Mouse (Mus musculus): ENCODE data around the gene Sspo.
"Not testable (repeated sequence)": the region's sequence is repeated elsewhere in the genome, so short reads cannot be mapped to it uniquely, and the experiment has no call there.

Sspo gene

DNA sequence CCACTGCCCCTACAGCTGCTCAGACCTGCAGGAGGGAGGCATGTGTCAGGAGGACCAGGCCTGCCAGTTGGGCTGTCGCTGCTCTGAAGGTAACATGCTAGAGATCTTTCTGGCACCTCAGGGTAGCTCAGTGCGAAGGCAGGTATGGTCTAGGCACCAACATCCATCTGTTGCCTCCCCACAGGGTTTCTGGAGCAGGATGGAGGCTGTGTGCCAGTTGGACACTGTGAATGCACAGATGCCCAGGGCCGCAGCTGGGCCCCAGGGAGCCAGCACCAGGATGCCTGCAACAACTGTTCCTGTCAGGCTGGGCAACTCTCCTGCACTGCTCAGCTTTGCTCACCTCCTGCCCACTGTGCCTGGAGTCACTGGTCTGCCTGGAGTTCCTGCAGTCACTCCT is 41.7 kb downstream of the Sspo start:
- no peak for DNase-seq

GRCm38 (mm10) chr6:48491361-48491760 is 43.3 kb downstream of the Sspo start:
- DNase-seq, result no peak

GRCm38 (mm10) chr6:48493136-48493730 is 45.2 kb downstream of the Sspo start:
- peak; percentile 60 to 72 for DNase-seq

DNA sequence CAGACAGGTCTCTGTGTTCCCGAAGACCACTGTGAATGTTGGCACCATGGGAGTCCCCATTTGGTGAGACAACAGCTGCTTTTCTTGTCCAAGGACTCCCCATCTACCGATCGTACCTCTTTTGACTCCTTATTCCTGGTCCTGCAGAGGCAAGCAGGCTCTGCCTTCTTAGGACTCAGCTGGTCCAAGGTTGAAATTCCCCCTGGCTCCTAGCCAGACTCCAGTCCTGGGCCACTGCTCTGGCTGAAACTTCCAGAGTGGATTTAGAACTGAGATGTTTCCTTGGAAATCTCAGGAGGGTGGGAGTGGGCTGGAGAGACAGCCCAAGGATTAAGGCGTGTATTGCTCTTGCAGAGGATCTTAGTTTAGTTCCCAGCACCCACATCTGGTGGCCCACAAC is 49.5 kb downstream of the Sspo start:
- DNase-seq, result peak; percentile 62 to 71

- DNase-seq, result no peak
Measured at GRCm38 (mm10) chr6:48503847-48504240, 55.8 kb downstream of the Sspo start.

- peak; percentile 86 to 88 for DNase-seq
Measured at GRCm38 (mm10) chr6:48504241-48504854, 56.3 kb downstream of the Sspo start.

- DNase-seq, result no peak
Measured at GRCm38 (mm10) chr6:48508087-48508486, 60.1 kb downstream of the Sspo start.

- no peak for DNase-seq
Measured at GRCm38 (mm10) chr6:48510426-48510825, 62.4 kb downstream of the Sspo start.

DNA sequence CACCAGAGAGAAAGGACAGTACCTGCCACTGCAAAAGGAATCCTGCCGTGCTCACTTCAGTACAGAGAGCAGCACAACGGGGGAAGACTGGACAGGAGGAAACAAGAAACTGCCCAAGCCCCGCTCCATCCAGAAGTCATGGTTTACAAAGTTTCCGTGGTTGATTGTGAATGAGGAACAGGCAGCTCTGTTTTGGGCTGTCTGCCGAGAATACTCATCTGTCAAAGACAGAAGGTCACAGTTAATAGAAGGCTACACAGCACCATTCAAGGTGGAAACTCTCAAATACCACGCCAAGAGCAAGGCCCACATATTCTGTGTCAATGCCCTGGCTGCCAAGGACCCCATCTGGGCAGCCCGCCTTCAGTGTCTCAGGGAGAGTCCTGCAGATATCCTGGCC is 63.8 kb downstream of the Sspo start:
- no peak for DNase-seq

GRCm38 (mm10) chr6:48524882-48525281 is 76.9 kb downstream of the Sspo start:
- not testable (repeated sequence) for DNase-seq

DNA sequence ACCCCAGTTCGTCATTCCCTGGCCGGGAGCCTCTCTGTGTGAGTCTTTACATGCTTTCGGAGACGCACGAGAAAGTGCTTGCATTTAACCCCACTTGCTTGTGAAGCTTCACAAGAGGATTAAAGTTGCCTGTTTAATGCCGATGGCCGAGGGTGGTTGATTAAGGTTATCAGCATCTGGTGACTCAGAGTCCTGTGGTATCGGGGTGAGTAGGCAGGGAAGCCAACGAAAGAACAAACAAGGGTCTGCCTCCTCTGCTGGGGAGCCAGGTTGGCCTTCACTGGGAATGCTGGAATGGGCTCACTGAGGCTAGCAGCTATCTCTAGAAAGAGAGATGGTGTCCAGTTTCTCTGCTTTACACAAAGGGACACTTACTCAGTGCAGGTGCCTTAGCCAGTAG is 79.9 kb downstream of the Sspo start:
- no peak for DNase-seq

DNA sequence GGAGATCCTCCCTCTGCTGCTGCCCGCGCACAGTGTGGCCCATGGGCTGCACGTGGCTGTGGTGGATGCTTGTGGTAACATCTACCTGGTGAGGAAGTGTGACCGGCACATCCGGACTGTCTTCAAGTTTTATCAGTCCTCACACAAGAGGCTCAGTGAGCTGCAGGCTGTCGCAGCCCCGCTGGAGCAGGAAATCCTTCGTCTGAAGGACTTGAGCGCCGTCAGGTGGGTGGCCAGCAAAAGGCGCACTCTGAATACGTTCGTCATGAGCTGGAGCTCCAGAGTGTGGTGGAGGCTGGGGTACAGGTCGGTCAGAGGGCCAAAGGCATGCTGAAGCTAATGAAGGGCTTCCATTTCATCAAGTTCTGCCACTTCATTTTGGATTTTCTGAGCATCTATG is 81.2 kb downstream of the Sspo start:
- DNase-seq, result no peak

DNA sequence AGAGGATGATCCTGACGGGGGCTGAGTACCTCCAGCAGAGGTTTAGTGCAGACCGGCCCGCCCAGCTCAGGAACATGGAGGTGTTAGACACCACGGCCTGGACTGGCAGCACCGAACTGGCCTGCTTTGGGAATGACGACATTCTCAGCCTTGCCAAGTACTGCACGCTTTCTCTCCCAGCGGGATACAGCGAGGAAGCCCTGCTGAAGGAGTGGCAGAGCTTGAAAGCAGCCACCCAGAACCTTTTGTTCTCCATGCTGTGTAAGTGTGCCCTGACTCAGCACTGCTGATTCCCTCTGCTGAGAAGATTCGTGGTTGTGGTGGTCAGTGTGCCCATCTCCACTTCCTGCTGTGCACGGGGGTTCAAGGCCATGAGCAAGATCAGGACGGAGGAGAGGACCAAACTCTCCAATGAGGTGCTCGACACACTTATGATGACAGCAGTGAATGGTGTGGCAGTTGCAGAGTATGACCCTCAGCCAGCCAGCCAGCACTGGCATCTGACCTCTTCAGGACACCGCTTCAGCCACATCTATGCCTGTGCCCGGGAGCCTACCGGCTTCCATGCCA is 81.9 kb downstream of the Sspo start:
- DNase-seq, result no peak

- DNase-seq, result no peak
Measured at GRCm38 (mm10) chr6:48530862-48531261, 82.8 kb downstream of the Sspo start.

DNA sequence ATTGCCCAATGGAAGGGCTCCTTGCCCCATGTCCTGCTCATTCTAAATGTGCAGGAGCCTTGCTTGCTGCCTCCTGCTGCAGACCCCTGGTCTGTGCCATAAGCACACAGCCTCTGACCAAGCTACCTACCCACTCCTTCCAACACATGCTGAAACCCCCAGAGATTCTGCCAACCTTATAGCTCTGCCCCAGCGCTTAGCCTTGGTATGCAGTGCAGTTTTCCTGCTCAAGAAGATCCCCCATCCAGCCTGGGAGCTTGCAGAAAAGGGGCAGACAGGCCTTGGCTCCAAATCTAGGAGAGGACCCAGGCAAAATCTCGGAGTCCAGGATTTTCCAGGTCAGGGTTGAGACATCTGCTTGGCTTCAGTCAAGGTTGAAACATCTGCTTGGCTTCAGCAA is 85.4 kb downstream of the Sspo start:
- no peak for DNase-seq

DNA sequence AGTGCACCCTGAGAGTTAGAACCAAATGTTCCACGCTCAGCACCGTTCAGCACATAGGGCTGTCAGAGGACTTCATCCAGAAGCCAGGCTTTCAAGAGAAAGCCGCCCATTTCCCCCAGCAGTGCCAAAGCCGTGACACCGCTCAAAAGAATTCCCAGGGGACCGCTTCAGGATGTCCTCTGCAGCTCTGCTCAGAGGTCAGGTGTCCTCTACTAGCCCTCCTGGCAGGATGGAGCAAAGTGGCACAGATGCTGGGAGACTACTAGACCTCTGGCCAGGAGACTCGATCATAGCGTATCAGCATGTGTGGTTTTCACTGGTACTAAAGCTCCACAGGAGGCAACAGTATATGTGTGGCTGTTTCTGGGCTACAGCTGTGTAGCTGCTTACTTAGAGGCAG is 86.9 kb downstream of the Sspo start:
- no peak for DNase-seq

GRCm38 (mm10) chr6:48536091-48536490 is 88.1 kb downstream of the Sspo start:
- DNase-seq, result no peak

DNA sequence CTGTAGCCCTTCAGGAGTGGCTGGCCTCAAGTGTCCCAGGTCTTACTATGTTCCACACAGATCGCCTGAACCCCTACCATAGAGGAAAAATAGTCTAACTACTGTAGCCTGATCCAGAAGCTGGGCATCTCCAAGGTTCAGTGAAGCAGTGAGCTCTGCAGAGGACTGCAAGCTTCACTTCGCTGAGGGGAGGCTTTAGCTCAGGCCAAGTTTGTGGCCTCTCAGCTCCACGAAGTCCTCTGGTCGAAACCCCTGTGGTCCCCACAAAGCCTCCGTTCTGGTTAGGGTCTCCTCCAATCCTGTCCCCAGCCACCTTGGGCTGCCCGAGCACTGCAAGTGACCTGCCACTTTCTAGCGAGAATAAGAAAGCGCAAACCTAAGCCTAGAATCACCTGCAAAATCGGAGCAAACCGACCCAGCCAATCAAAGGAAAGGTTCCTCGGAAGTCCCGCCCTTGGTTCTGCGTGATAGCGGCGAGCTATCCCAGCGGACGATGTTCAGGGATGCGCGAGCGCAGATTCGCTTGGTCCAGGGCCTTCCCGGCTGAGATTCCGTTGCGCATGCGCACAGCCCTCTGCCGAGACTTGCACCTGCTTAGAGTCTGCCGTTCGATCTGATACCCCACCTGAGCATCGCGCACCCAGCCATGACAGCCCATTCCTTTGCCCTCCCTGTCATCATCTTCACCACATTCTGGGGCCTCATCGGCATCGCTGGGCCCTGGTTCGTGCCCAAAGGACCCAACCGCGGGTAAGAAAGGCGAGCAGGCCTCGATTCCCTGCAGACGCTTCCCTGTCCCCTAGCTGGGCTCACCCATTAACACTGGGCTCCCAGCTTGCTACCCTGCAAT is 89.3 kb downstream of the Sspo start, which contains the start of gene Atp6v0e2:
TSS of gene Atp6v0e2 (plus strand) at position 511 of the 850 bp plus-strand sequence.
- peak; percentile 80 to 84 for DNase-seq

DNA sequence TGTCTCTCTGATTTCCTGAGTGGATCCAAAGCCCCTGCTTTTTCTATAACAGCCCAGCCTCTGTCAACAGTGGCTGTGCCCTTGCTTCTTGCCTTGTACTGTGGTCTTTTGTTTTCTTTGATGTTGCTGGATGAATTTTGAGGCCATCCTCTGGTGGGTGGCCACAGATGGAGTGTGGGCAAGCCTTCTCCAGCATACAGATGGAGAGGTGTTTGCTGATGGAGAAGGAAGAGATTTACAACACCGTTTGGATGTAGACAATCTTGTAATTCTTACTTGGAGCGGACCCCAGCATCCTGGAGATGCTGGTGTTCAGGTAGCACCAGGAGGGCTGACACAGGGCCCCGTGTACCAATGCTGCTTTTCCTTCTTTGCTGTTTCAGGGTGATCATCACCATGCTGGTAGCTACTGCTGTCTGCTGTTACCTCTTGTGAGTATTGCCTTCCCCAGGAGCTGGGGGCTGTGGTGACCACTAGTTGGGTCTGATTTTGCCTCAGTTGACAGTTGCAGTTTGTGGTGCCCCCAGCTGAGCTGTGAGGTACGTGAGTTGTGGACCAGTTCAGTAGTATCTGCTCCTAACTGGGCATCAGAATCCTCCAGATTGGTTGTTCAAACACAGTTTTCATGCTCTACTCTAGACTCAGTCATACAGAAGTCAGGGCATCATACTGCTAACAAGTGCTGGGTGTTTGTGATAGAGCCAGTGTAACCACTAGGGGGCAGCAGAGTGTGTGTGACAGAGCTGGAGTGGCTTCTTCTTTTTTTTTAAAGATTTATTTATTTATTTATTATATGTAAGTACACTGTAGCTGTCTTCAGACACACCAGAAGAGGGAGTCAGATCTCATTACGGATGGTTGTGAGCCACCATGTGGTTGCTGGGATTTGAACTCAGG is 91.1 kb downstream of the Sspo start:
- DNase-seq, result peak; percentile 62 to 77

GRCm38 (mm10) chr6:48539860-48540259 is 91.8 kb downstream of the Sspo start:
- no peak for DNase-seq

DNA sequence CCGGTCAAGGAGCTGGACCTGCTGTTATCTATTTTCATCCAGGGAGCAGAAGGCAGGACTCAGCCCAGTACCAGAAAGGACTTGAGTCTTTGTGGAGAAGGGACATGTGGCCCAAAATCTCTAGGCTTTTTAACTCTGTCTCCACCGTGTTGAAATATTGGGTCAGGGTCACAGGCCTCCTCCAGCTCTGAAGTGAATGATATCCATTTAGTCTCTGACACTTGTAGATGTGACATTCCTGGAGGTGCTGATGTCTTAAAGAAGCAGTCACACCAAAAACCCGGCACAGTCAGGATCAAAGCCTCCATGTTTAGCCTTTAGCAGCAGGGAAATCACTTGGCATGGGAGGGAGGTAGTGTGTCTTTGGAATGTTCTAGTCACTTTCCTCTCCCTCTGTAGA is 92.7 kb downstream of the Sspo start:
- DNase-seq, result no peak
